Mouse (Mus musculus): ENCODE measurements around the gene Trmt1. TPM values are rescaled to one million over a fixed set of nuclear protein-coding genes. Genes with fewer than 3 reads are reported as not detected.

Gene Trmt1
- polyA plus RNA-seq (2017; shearing (Covaris generic)) = 10 to 100 TPM; 45.0 to 60.3 TPM

DNA sequence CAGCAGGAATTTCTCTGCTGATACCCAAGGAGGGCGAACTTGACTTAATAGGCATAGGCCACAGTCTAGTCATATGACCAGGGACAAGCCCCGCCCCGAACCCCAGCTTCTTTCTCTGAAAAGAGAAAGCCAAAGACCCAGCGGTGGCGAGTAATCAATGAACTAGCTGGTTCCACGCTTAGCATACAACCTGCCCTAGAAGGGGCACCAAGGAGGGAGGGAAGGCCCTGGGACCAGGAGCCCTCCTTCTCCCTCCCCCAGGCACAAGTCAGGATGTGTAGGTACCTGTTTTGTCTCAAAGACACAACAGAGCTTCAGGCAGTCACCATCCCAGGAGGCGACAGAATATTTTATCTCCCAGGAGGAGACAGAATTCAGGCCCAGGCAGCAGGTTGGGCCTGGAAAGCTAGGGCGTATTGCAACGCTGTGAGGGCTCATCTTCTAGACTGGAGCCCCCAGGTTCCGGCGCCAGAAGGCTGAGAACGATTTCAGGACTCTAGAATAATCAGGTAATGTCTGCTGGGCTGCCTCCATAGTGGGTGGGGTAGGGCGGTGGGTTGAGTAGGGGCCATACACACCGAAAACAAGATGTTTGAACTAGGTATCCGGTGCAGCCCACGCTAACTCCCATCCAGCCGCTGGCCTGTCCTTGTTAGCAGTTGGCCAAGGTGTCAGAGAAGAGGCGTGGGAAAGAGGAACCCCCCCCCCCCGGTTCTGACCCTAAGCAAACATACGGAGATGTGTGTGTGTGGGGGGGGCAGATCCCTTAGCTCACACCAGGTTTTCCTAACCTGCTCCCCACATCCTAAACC lies at the start of gene Trmt1:
Trmt1 (plus strand) TSS at position 117 of the 812 bp plus-strand sequence.
- no peak for ATAC-seq

DNA sequence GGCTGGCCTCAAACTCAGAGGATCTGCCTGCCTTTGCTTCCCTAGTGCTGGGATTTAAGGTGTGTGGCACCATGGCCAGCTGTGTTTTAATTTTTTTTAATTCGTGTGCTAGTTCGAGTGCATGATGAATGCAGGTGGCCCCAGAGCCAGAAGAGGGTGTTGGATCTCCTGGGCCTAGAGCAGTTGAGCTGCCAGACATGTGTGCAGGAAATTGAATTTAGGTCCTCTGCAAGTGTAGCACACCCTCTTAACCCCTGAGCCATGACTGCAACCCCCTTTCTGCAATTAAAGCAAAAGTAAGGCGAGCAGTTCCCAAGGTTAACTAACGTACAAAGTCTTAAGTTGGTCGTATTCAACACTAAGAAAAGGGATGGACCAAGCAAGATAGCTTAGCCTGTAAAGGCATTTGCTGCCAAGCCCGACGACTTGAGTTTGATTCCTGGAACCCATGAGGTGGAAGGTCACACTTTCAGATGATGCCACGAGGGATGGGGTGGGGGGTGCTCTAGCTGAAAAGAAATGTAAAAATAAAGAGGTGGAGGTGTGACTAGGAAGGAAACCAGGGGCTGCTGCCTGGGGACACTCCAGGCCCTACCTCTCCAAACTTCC lies 48.1 kb upstream of the Trmt1 start:
- no peak for ATAC-seq

DNA sequence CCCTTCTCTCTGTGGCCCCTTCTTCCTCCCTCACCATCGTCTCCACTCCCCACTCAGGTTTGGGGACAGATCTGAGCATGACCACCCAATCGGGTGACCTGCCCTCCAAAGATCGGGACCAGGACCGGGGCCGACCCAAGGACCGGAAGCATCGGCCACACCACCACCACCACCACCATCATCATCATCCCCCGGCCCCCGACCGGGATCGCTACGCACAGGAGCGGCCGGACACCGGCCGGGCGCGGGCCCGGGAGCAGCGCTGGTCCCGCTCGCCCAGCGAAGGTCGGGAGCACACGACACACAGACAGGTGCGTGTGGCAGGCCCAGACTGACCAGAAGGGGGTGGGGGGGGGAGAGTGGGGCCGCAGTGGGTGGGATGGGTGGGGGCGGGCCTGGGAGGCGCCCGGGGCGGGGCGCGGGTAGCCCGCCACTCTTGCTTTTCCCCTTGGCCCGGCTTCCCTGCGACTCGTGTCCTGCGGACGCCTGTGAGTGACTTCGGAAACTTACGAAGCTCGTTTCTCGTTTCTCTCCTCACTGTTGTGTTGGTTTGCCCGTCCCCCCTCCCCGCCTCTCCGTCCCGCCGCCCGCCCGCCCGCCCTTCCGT lies 47.4 kb upstream of the Trmt1 start:
- no peak for ATAC-seq

DNA sequence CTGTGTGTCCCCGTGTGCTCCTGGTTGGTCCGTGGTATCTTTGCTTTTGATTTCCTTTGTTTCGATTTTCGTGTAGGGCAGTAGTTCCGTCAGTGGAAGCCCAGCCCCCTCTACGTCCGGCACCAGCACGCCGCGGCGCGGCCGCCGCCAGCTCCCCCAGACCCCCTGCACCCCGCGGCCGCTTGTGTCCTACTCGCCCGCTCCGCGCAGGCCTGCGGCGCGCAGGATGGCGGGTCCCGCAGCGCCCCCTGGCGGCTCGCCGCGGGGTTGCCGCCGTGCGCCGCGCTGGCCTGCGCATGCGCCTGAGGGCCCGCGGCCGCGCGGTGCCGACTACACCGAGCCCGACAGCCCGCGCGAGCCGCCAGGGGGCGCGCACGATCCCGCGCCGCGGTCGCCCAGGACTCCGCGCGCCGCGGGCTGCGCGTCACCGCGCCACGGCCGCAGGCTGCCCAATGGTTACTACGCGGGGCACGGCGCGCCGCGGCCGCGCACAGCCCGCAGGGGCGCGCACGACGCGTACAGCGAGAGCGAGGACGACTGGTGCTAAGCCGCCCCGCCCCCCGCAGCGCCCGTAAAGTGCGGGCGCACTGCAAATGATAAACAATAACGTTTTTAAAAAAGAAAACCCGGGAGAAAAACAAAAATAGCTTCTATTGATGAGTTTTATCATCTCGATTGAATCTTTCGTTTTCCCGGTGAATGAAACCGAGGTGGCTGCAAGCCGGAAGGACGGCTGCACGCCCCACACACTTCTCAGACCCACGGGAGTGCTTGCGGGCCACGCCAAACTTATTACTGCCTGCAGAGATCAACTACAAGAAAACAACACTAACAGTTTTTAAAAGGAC lies 46.7 kb upstream of the Trmt1 start:
- ATAC-seq = peak; percentile 76

DNA sequence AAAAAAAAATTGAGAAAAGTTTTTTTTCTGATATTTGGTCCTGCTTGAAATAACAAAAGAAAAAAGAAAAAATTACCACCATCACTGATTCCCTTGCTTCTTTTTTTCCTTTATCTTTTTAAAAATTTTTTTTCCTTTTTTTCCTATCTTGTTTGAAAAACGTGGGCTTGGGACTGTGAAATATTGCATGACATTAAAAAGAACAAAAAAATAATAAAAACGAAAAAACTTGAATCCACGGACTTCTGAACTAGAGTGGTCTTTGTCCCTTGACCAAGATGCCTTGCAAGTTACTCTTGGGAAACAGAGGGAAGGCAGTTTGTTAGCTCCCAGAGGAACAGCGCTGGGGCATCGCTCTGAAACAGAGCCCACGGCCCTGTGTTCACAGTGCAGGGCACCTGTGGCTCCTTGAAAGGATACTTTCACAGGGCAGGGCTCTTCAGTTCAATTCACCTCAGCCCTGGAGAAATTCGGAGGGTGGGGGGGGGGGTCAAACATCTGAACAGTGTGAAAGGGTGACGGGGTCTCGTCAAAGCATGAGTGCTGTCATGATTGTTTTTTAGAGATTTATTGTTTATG lies 46.0 kb upstream of the Trmt1 start:
- ATAC-seq = no peak

DNA sequence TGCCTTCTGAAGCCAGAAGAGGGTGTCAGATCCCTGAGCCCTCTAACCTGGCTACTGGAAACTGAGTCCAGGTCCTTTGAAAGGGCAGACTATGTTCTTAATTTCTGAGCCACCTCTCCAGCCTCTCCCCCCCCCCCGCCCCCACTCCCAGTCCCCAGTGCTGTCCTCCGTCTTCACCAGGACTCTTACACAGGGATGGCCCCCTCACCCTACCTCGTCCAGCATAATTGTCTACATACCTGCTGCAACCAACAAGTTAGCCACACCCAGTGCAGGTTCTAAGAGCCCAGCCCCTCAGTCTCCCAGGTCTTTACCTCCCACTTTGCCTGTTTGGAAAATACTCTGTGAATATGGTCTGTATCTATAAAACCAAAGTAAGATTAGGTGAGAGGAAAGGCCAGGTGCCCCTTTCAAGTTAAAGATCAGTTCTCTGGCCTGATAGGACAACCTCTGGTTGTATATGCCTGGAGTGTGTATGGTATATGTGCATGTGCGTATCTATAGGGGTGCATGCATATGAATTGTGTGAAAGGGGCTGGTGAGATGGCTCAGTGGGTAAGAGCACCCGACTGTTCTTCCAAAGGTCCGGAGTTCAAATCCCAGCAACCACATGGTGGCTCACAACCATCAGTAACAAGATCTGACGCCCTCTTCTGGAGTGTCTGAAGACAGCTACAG lies 45.4 kb upstream of the Trmt1 start:
- no peak for ATAC-seq

DNA sequence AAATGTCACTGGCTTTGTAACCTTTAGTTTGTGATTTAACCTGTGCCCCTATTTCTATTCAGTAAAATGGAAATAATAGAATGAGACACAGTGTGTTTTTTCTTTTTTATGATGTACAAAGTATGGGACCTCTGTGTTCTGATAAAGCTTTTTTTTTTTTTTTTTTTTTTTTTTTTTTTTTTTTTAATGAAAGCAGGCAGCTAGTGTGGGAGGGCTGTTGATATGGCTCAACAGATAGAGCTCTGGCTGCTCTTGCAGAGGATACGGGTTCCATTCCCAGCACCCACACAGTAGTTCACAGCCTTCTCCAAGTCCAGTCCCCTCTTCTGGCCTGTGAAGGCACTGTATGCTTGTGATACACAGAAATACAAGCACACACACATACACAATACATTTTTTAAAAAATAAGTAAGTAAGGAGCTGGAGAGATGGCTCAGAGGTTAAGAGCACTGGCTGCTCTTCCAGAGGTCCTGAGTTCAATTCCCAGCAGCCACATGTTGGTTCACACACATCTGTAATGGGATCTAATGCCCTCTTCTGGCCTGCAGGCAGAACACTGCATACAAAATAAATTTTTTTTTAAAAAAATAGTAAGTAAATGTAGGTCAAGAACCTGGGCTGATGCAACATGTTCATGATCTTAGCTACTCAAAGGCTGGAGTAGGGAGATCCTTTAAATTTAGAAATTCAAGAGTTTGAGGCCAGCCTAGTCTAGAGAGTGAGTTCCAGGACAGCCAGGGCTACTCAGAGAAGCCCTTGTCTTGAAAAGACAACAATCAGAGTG lies 44.3 kb upstream of the Trmt1 start:
- no peak for ATAC-seq

DNA sequence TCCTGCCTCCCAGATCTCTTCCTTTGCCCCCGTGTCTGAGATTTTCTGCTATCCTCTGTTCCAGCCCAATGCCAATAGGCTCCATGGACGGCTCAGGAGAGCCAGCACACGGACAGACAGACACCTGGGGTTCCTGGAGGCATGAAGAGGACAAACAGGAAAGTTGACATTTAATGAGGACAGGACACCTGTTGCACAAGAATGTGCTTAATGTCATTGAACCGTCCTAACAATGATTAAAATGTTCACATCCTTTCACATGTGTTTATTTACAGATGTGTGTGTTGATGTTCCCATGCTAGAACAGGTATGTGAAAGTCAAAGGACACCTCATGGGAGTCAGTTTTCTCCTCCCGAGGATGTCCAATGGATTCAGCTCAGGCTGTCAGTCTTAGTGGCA lies 43.1 kb upstream of the Trmt1 start:
- no peak for ATAC-seq

DNA sequence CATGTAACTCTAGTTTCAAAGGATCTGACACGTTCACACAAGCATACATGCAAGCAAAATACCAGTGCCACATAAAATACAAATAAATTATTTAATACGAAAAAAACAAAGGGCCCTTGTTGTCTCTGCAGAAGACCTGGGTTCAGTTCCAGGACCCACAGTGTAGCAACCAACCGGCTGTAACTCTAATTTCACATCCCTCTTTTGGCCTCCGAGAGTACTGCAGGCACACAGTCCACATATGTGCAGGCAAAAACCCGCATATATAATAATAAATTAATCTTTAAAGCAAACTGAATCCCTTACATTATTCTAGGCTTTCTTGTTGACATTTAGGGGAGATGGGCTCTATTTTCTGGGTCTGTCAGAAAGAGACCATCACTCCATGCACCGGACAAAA lies 39.3 kb upstream of the Trmt1 start:
- no peak for ATAC-seq

DNA sequence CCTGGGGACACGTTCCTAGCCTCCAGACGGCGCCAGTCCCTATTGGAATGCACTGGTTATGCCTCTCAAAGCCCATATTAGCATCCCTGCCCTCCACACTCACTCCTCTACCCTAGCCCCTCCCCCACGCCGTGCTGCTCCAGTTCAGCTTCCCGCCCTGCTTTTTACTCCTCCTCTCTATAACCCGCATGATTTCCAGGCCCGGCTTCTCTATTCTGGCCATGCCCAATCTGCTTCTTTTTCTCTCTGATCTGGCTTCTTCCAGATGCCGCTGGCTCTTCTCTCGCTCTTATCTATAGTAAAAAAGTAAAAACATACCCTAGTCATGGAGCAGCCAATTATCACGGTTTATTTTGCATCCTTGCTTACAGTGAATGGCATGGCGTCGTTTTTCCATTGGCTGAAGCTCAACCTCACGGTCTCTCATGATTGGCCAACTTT lies 38.6 kb upstream of the Trmt1 start:
- no peak for ATAC-seq

DNA sequence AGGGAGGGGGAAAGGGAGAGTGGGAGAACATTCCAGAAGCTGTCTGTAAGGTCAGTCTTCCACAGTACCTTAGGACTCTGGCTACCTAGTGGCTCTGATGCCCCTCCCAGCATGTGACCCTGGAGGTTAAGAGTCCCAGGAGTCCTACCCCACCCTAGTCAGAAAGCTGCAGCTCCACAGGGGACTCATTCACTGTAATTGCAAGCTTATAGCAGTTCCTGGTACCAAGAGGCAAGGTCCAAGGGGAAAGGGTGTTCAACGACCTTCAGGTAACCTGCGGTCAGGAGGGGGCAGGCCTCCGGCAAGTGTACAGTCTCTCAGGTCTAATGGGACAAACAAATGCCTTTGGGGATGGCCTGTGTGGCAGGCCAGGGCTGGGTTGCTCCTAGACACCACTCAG lies 35.9 kb upstream of the Trmt1 start:
- ATAC-seq = no peak

DNA sequence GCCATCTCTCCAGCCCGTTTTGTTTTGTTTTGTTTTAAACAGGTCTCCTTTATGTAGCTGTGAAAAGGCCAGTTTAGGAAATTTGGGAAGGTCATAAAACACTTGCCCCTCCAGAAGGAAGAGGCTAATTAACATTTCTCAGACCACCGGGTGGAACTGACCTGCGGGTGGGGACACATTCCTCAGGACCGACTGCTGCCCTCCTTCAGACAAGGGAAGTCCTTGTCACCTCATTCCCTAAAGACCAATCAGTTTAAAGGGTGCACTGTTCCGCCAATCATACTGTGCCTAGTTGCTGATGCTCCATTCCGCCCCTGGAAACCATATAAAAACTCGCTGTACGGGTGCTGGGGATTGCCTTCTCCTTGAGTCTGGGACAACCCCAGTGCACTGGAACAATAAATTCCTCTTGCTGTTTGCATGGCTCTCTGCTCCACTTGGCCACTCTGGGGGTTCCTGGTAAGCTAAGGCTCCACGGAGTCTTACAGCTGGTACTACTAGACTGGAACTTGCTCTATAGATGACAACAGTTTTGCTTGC lies 32.9 kb upstream of the Trmt1 start:
- ATAC-seq = no peak

DNA sequence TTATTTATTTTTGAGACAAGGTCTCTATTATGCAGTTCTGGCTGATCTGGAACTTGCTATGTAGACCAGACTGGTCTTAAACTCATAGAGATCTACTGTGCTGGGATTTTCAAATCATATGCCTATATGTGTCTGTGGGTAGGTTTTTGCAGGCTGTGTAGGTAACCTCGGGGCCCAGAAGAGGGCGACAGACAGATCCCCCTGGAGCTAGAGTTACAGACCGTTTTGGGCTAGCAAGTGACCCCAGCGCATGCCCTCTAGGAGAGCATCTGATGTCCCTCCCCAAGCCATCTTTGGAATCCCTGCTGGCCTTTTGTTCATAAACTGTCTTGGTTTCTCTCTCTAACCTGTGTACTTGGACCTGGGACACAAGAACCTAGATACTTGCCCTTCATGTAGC lies 31.5 kb upstream of the Trmt1 start:
- no peak for ATAC-seq

DNA sequence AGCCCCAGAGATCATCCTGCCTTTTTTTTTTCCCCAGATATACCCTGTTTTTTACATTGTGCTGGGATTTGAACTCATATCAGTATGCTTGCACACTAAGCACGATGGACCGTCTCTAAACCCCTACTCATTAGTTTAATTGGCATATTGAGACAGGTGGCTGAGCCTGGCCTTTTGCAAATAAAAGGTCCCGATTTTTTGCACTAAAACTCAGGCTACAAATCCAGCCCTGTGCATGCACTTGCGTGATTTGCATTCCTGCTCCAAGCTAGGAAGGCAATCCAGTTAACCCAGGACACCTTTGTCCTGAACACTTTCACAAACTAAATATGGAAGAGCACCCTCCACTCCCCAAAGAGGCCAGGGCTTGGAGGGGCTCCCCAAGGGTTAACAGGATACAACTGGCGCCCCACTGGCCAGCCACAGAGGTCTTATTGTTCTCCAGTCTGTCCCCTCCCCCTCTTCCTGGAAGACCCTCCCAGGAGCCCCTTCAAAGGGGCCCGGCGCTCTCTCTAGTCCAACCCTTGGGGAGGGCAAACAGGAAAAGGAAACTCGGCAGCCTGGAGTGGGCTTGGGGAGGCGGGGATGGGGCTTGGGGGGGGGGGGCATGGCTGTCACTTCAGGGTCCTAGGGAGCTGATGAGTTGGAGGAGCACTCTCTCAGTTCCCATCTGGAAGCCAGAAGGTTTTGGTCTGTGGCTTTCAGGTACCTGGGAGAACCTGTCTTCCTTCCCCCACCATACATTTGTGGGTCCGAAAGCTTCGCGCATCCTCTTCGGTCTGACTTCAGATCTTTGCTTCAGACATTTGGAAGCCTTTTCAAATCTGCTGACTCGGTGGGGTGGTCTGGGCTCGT lies 30.5 kb upstream of the Trmt1 start:
- ATAC-seq = no peak

DNA sequence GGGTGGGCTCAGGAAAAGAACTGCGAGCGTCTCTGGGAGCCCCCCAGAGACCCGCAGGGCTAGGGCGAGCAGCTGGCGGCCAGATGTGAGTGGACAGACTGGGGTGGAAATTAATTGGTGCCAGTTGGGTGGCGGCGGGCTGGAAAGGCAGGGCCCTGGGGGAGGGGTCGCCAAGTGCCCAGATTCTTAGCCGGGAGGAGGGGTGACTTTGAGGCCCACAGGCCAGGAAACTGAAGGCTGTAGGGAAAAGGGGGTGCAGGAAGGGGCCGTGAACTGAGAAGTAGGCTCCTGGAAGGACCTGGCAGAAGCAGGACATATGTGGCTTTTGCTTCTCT lies 29.9 kb upstream of the Trmt1 start:
- no peak for ATAC-seq

DNA sequence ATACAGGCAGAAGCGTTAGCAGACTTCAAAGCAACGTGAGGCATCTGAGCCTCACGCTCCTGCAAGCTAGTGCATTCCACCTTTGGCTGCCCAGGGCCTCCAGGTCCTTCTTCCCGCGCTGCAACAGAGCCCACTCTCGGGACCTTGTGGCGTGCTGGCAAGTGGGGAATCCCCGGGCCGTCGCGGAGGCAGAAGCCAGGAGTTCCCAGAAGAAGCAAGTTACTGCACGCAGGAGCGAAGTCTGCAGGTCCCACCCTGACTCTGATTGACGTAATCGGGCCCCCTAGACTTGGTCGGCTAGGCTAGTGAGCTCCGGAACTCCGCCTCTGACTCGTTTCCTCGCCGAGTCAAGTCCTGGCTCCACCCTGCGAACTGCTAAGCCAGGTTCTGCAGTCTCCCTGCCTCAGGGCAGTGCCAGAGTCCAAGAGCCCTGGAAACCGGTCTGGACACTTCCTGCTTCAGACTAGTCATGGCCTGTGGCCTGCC lies 29.4 kb upstream of the Trmt1 start:
- peak; percentile 56 for ATAC-seq

DNA sequence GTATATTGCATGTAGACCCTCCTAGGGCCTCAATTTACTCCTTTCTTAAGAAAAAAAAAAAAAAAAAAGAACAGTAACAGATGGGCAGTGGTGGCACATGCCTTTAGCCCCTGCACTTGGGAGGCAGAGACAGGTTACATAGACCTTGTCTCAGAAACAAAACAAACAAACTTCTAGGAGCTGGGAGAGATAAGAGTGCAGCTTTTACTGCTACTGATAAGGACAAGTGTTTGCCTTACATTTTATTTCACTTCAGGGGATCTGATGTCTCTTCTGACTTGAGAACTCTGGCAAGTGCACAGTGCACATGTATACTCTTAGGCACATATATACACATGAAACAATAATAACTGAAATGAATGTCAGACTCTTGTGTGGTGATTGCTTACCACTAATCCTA lies 28.9 kb upstream of the Trmt1 start:
- no peak for ATAC-seq

DNA sequence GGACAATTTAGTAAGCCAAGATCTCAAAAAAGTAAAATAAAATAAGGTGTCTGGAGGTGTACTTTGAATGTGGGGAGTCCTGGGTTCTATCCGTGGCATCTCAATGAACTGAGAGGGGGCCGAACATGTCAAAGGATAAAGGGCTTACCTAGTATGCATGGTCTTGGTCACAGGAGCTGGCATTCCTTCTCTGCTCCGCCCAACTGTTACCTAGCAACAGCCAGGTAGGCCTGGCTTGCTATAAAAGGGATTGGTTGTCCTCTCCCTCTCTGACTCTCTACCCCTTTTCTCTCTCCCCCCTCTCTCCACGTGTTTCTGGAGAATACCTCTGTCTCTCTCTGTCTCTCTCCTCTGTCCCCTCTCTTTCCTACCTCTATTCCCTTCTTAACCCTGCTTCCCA lies 28.4 kb upstream of the Trmt1 start:
- ATAC-seq = no peak

DNA sequence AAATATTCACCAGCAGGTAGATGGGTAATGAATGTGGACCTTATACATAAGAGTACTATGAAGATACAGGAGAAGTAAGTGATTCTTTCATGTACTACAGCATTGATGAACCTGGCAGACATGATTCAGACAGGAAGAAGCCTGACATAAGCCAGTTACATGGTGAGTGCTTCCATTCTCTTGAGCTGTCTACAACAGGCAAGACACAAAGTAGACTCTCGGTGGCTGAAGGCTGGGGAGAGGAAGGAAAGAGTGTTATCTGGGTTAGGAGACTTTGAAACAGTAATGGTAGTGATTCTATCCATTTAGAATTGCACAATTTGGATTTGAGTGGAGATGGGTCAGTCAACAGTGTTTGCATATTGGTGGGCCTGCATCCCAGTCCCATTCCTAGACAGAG lies 27.2 kb upstream of the Trmt1 start:
- ATAC-seq = no peak

Measured in CD4-positive, CD25-positive, alpha-beta regulatory T cell, adult 4 months (primary cell).